Mouse (Mus musculus) C2C12 (cell line): Measurements from ENCODE around the gene Yae1d1. TPM values are rescaled to one million over a fixed set of nuclear protein-coding genes. Genes with fewer than 3 reads are reported as not detected.

Source experiments
- H3K27me3 ChIP-seq: one replicate; pipeline ENCODE4 v1.6.1; 2011; ENCODE audit not compliant: control insufficient read depth, insufficient read depth, insufficient read length
- H3K36me3 ChIP-seq: one replicate; pipeline ENCODE4 v1.6.1; 2011; ENCODE audit not compliant: control insufficient read depth, insufficient read depth
- H3K4me3 ChIP-seq: one replicate; pipeline ENCODE4 v1.5.1; 2011; ENCODE audit warnings: mild to moderate bottlenecking, control low read depth; ENCODE audit not compliant: poor library complexity, insufficient read depth, severe bottlenecking
- H3K79me2 ChIP-seq: one replicate; pipeline ENCODE4 v1.6.1; 2011; ENCODE audit not compliant: control insufficient read depth, insufficient read depth
- H3K79me3 ChIP-seq: one replicate; pipeline ENCODE4 v1.6.1; 2011; ENCODE audit warnings: low read depth, control low read depth
- H3ac ChIP-seq: one replicate; pipeline ENCODE3; 2011; ENCODE audit warnings: low read depth; ENCODE audit not compliant: control insufficient read depth, insufficient read length
- CEBPB ChIP-seq: IDR thresholded peaks from one replicate; pipeline ENCODE4 v1.6.1; 2011; ENCODE audit warnings: low read depth, mild to moderate bottlenecking, control low read depth, moderate library complexity
- CTCF ChIP-seq: IDR thresholded peaks from one replicate; pipeline ENCODE4 v1.5.1; 2011; ENCODE audit not compliant: control insufficient read depth, insufficient read depth, insufficient read length
- MAX ChIP-seq: IDR thresholded peaks from one replicate; pipeline ENCODE4 v1.6.1; 2011; ENCODE audit warnings: mild to moderate bottlenecking, control low read depth
- MYOD1 ChIP-seq: IDR thresholded peaks from one replicate; pipeline ENCODE4 v1.6.1; 2011; ENCODE audit warnings: low read depth; ENCODE audit not compliant: control insufficient read depth, insufficient read length
- MYOG ChIP-seq: IDR thresholded peaks from one replicate; pipeline ENCODE4 v1.6.1; 2011; ENCODE audit not compliant: control insufficient read depth, insufficient read length; ENCODE audit errors: extremely low read depth
- USF1 ChIP-seq: IDR thresholded peaks from one replicate; pipeline ENCODE4 v1.6.1; 2011; ENCODE audit warnings: low read depth, mild to moderate bottlenecking, control low read depth, moderate library complexity
- polyA plus RNA-seq: library from polyadenylated mRNA; unstranded; fragments of >200 nt; fragmentation: generic; extraction: Trizol; gene quantifications from one replicate; pipeline ENCODE4 v1.2.1, GENCODE M21; 2012; ENCODE audit warnings: missing spikeins

Yae1d1 gene
- polyA plus RNA-seq, 1 experiment: 18.2 TPM

DNA sequence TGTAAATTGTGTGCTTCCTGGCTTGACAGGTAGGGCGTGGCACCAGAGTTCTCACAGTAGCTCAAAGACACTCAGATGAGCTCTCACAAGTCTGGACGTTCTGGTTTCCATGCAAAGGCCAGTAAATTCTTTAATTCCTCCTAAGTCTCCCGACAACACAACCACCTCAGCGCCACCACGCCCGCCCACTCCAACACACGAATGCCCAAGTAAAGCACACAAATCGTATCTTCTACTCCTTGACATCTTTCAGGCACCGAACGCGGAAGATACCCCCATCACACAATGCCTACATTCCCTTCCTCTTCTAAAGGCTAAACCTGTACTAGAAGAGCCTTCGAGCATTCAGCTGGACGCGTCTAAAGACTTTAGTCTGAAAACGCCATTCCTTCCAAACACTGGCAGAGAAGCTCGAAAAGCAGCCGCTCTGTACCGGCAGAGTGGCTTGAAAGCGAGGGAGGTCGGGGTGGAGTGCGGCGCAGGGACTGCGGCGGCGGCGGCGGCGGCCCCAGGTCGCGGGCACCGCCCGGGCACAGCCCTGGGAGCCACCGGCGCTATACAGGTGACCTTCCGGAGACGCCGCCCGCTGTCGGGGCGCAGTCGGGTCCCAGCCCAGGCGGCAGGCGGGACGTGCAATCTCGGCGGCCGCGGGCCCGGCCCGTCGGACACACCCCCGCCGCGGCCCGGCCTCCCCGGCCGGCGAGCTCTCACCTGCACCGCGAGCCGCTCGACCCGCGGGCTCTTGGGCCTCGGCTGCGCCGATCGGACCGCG, 49.7 kb downstream of the Yae1d1 start:
- Histone ChIP-seq H3ac (peak overlapping the region; percentile 84), H3K79me2 (peaks cover 66% of the 10 kb centered on the region), H3K4me3 (peak overlapping the region; percentile 65), H3K79me3 (peaks cover 51% of the 10 kb centered on the region), H3K27me3 (no peaks in the 10 kb centered on the region), H3K36me3 (no peaks in the 10 kb centered on the region)
- TF ChIP-seq MYOD1 (no peak), CEBPB (no peak), MYOG (no peak), MAX (no peak), CTCF (no peak), USF1 (no peak)

DNA sequence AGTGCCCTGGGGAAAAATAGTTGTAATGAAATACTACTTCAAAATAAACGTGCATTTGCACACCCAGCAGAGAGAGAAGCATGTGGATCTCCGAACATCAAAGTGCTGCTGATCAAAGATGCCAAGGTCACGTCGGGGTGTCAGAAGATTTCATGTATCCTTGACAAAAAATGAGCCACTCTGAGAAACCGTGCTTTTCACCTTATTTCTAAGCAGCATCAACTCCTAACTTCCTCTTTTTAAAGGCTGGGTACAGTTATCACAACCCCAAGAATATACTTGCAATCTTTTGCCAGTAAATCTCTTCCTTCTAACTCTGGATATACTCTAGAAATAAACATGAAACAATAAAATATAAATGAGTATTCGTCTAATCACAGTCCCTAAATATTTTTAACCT, 50.8 kb downstream of the Yae1d1 start:
- Histone ChIP-seq H3K4me3 (no peak overlapping the region), H3K79me3 (peaks cover 53% of the 10 kb centered on the region), H3ac (no peak overlapping the region), H3K79me2 (peaks cover 70% of the 10 kb centered on the region), H3K36me3 (no peaks in the 10 kb centered on the region), H3K27me3 (no peaks in the 10 kb centered on the region)
- no peak for TF ChIP-seq MAX

Other genes with a start within 250 kb of the Yae1d1 start
- 15.9 TPM for gene Cdk13, start 188.3 kb downstream of the Yae1d1 start, polyA plus RNA-seq
- gene Rala, start 49.1 kb downstream of the Yae1d1 start, polyA plus RNA-seq: 32.3 TPM